In the genomic region with DNA sequence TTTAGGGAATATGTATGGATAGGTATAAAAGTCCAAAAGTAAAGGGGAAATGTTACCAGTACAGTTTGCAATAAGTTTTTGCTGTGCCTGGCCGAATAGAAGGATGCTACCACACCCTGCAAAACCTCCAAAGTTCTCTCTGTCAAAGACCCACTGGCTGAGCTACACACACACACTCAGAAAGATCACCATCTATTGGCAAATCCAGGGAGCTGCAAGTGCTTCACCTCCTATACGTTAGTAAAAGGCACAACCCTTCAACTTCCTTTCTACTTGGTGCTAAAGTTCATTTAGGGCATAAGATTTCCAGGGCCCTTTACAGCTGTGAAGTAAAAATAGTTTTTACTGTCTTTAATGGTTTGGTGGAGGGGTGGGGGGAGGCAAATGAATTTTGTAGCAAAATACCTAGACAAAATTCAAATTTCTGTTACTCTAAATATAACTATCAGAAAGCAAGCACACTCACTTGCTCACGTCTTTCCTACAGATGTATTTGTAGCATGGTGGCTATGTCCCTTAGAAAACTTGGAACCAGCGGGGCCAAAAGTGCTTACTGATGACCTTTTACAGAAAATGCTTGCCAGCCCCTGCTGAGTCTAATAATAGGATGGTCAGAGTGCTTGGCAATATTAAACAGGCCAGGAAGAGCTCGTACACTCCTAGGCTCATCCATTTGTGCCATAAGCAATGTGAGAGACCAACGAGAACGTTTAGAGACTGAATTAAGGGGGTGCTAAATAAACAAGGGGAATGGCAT, we compare ENCODE assay signal across 8 mouse cellular contexts. TPM values are rescaled to one million over a fixed set of nuclear protein-coding genes. Genes with fewer than 3 reads are reported as not detected.
DNase-seq lines count a peak whose midpoint lies in the region; ATAC-seq lines count a peak whose summit lies in the region.
"Had no signal": no experiment of that assay in that cellular context is flagged by ENCODE, and none has a peak within 500 bp of the region (broad histone marks: within the 10 kb centered on the region; RNA-seq: fewer than 3 reads in every experiment).

No protein-coding gene starts in this region.

- no peak overlapping the region for H3K4me3 ChIP-seq in heart, embryonic 13.5 days
- H3K4me3 ChIP-seq: megakaryocyte, embryonic 14.5 days had no signal

- H3K27me3 ChIP-seq in heart, embryonic 13.5 days (replicated peaks): no peaks in the 10 kb centered on the region
- H3K27me3 ChIP-seq: megakaryocyte, embryonic 14.5 days had no signal

- no peaks in the 10 kb centered on the region for H3K9me3 ChIP-seq in heart, embryonic 13.5 days

- H3K4me2 ChIP-seq in heart, embryonic 13.5 days: peak overlapping the region; percentile 21

- DNase-seq in left cerebral cortex, postnatal 4 days: peak; percentile 5
- DNase-seq in left cerebral cortex, adult 18-20 months (ENCODE audit: low spot score in 2 of 2): no peak
- DNase-seq in ZHBTc4 (ENCODE audit: low read depth, low spot score): peak; percentile 75
- DNase-seq in skeletal muscle tissue, adult 2 months (ENCODE audit: low read depth, low spot score): peak; percentile 69
- DNase-seq in right cerebral cortex, adult 2 months (ENCODE audit: low spot score in 2 of 2): no peak
- DNase-seq in adrenal gland, postnatal 10 days: no peak

- H3K27ac ChIP-seq in heart, embryonic 13.5 days (replicated peaks): peak overlapping the region; percentile 97

- intact Hi-C loops in left cerebral cortex, postnatal 4 days (cut with DNase I): no loop called here

- no peak for ATAC-seq in heart, embryonic 13.5 days (ENCODE audit: extremely low read depth, insufficient number of reproducible peaks, low FRiP score, low TSS enrichment)

- peaks cover 49% of the 10 kb centered on the region for H3K4me1 ChIP-seq in heart, embryonic 13.5 days

- WGBS in heart, embryonic 13.5 days: 35% methylated on average over 7 of the region's 7 CpGs

- no peaks in the 10 kb centered on the region for H3K36me3 ChIP-seq in heart, embryonic 13.5 days

- peak overlapping the region; percentile 50; the same call in 1 of the 2 replicates for H3K9ac ChIP-seq in heart, embryonic 13.5 days

RNA-seq across cellular contexts. Expression of a gene that starts 2.4 kb away (rescaled TPM):
- 10 to 100 TPM; 11.0 to 12.2 TPM for total RNA-seq in left cerebral cortex, postnatal 4 days (2021)
- 10 to 100 TPM; 14.2 to 15.9 TPM for total RNA-seq in left cerebral cortex, adult 18-20 months (2021)
- polyA plus RNA-seq in heart, embryonic 13.5 days (2015; fragmentation: Nextera tagmentation; extraction: Ambion mirVana): 48.5 and 57.4 TPM in 2 replicates
- 10 to 100 TPM; 69.7 to 76.0 TPM for total RNA-seq in adrenal gland, postnatal 10 days (2021)

RNA-seq across cellular contexts. Expression of a gene that starts 52.9 kb away (rescaled TPM):
- total RNA-seq in left cerebral cortex, postnatal 4 days (2021): 1 to 10 TPM; 1.8 to 2.3 TPM
- under 1 TPM; 0.16 to 0.70 TPM for total RNA-seq in left cerebral cortex, adult 18-20 months (2021)
- polyA plus RNA-seq in heart, embryonic 13.5 days (2015; fragmentation: Nextera tagmentation; extraction: Ambion mirVana): 90.5 and 93.4 TPM in 2 replicates
- total RNA-seq in adrenal gland, postnatal 10 days (2021): 10 to 100 TPM in 1 of 2 experiments, 1 to 10 TPM in 1; 5.0 to 17.9 TPM

RNA-seq across cellular contexts. Expression of a gene that starts 53.5 kb away (rescaled TPM):
- total RNA-seq in left cerebral cortex, postnatal 4 days (2021): not detected
- not detected for total RNA-seq in left cerebral cortex, adult 18-20 months (2021)
- polyA plus RNA-seq in heart, embryonic 13.5 days (2015; fragmentation: Nextera tagmentation; extraction: Ambion mirVana): 0.12 TPM in 1 of 2 replicates, not detected in the other
- total RNA-seq in adrenal gland, postnatal 10 days (2021): 1 to 10 TPM; 1.7 TPM

Comparison
In these comparisons a context has a peak if more than half of its experiments do, and no peak if none do; other contexts are left out.
1. DNase-seq: peak in left cerebral cortex, postnatal 4 days (single experiment), ZHBTc4 (single experiment) and skeletal muscle tissue, adult 2 months (single experiment); none in left cerebral cortex, adult 18-20 months (0 of 2), right cerebral cortex, adult 2 months (0 of 2) and adrenal gland, postnatal 10 days (single experiment).
2. RNA of a gene that starts 2.4 kb away (total RNA-seq): 69.7 to 76.0 TPM in adrenal gland, postnatal 10 days; 14.2 to 15.9 TPM in left cerebral cortex, adult 18-20 months and 11.0 to 12.2 TPM in left cerebral cortex, postnatal 4 days; every median in the first group is over 4 times any median in the second.